Mouse (Mus musculus) heart, embryonic 11.5 days (tissue): ENCODE measurements at regions not wholly inside any gene's neighbourhood (a gene's known extent, or its start where the extent isn't known, plus 50 kb on each side); places are given as distances from the start of the nearest gene placed in this dataset.

Experiments used
- ATAC-seq: fragments of 200-750 bp; cut with Nextera tagmentation; replicated peaks from 2 replicates; pipeline ENCODE4 v1.8.0; 2017; ENCODE audit warnings: moderate library complexity; ENCODE audit not compliant: insufficient number of reproducible peaks, low FRiP score, low TSS enrichment
- H3K27ac ChIP-seq: fragments of 300-500 bp; sonication (generic); 2 replicates; pipeline ENCODE4 v1.5.1; 2014; ENCODE audit warnings: mild to moderate bottlenecking, low read depth, low read length
- H3K27me3 ChIP-seq: fragments of 300-500 bp; sonication (generic); 2 replicates; pipeline ENCODE4 v1.6.1; 2014; ENCODE audit warnings: mild to moderate bottlenecking, low read length, mixed read lengths; ENCODE audit not compliant: control insufficient read depth, insufficient read depth
- H3K36me3 ChIP-seq: fragments of 300-500 bp; sonication (generic); 2 replicates; pipeline ENCODE4 v1.6.1; 2014; ENCODE audit warnings: mild to moderate bottlenecking, low read length, moderate library complexity, mixed read lengths; ENCODE audit not compliant: control insufficient read depth, insufficient read depth
- H3K4me1 ChIP-seq: fragments of 300-500 bp; sonication (generic); 2 replicates; pipeline ENCODE4 v1.6.1; 2014; ENCODE audit warnings: low read length; ENCODE audit not compliant: control insufficient read depth, insufficient read depth
- H3K4me2 ChIP-seq: fragments of 300-500 bp; sonication (generic); 2 replicates; pipeline ENCODE4 v1.6.1; 2014; ENCODE audit warnings: mild to moderate bottlenecking, moderate library complexity
- H3K4me3 ChIP-seq: fragments of 300-500 bp; sonication (generic); 2 replicates; pipeline ENCODE4 v1.5.1; 2014; ENCODE audit warnings: low read depth, low read length
- H3K9ac ChIP-seq: fragments of 300-500 bp; sonication (generic); 2 replicates; pipeline ENCODE4 v1.6.1; 2014; ENCODE audit warnings: mild to moderate bottlenecking, low read depth, low read length, moderate library complexity
- H3K9me3 ChIP-seq: fragments of 300-500 bp; sonication (generic); replicated peaks from 2 replicates; pipeline ENCODE4 v1.6.1; 2016; ENCODE audit warnings: low read length; ENCODE audit not compliant: control insufficient read depth
- WGBS: fragments of 180-500 bp; shearing (Covaris S2); extraction: QIAGEN DNeasy Blood & Tissue Kit; methylation state at CpG from one replicate; pipeline ENCODE4 v1.1.7; 2014; ENCODE audit not compliant: insufficient replicate concordance; 5-methylcytosine and 5-hydroxymethylcytosine counted together

GRCm38 (mm10) chr10:111743291-111743690 is 229.2 kb upstream of the Krr1 start:
- Histone ChIP-seq H3K9ac (no peak overlapping the region), H3K27me3 (no peaks in the 10 kb centered on the region), H3K4me3 (no peak overlapping the region), H3K36me3 (no peaks in the 10 kb centered on the region), H3K4me1 (no peaks in the 10 kb centered on the region), H3K4me2 (no peak overlapping the region), H3K9me3 (no peaks in the 10 kb centered on the region), H3K27ac (no peak overlapping the region)
- ATAC-seq: no peak
- WGBS: 84% methylated on average over 9 of the region's 9 CpGs

- Histone ChIP-seq H3K4me3 (no peak overlapping the region), H3K27ac (no peak overlapping the region), H3K4me2 (no peak overlapping the region), H3K9me3 (no peaks in the 10 kb centered on the region), H3K27me3 (no peaks in the 10 kb centered on the region), H3K36me3 (no peaks in the 10 kb centered on the region), H3K9ac (no peak overlapping the region), H3K4me1 (no peaks in the 10 kb centered on the region)
- WGBS: 82% methylated on average over 3 of the region's 3 CpGs
- ATAC-seq: no peak
Measured at GRCm38 (mm10) chr10:111745116-111745515, 227.3 kb upstream of the Krr1 start.

DNA sequence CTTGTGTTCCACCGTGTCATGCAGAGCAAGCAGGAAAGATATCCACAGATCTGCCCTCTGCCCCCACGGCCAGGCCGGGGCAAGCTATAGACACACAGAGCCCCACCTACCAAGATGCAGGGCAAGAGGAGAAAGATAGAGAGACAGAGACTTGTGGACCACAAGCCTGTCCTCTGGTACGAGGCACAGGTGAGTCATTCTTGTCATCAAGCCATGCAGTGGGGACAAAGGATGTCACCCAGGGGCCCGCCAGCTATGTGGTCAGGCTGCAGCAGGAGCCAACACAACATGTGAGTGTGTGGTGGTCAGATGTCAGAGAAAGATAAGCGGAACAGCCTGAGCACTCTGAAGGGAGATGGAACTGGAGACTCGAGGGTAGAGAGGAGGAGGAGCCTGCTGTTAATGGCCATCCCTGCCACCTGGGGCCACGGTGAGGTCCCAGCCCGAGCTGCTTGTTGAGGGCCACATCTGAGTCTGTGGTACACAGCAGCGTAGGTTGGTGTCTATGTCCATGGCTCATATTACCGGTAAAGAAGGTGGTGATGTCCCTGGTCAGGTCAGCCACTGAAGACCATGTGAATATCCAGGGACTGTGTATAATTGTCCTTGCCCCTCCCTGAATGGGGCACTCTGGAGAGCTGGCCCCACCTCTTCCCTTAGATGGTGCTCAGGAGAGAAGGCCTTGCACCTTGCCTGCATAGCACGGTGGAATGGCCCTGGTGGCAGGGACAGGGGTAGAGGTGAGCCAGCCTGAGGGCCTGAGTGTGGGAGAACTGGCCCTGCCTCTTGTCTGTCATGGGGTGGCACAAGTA is 226.2 kb upstream of the Krr1 start:
- H3K27me3 ChIP-seq: no peaks in the 10 kb centered on the region
- no peak overlapping the region for H3K4me2 ChIP-seq
- ATAC-seq: no peak; the same call in 1 of the 2 replicates
- H3K4me3 ChIP-seq: no peak overlapping the region
- no peaks in the 10 kb centered on the region for H3K36me3 ChIP-seq
- WGBS: 57% methylated on average over 12 of the region's 12 CpGs
- H3K27ac ChIP-seq: no peak overlapping the region
- no peak overlapping the region for H3K9ac ChIP-seq
- no peaks in the 10 kb centered on the region for H3K4me1 ChIP-seq
- H3K9me3 ChIP-seq: no peaks in the 10 kb centered on the region

DNA sequence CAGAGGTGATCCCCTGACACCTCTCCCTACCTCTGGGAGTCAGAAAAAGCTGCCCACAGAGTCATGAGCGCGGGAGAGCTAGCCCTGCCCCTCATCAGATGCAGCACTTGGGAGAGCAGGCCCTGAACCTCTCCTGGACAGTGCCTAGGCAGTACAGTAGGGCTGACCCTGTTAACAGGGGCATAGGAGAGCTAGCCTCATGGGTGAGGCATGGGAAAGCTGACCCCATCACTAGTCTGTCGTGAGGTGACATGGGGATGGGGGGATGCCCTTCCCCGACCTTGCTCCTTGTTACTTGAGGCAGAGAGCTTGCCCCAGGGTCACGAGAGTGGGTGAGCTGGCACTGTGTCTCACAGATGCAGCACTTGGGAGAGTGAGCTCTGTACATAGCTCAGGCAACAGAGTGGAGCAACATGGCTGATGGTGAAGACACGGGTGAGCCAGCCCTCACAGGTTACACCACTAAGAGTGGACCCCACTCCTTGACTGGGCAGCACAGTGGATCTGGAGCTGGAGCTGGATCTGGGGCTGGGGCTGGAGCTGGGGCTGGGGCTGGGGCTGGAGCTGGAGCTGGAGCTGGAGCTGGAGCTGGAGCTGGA is 225.5 kb upstream of the Krr1 start:
- no peaks in the 10 kb centered on the region for H3K27me3 ChIP-seq
- H3K9ac ChIP-seq: no peak overlapping the region
- H3K4me3 ChIP-seq: no peak overlapping the region
- H3K36me3 ChIP-seq: no peaks in the 10 kb centered on the region
- H3K27ac ChIP-seq: no peak overlapping the region
- no peak overlapping the region for H3K4me2 ChIP-seq
- WGBS: 86% methylated on average over 6 of the region's 6 CpGs
- ATAC-seq: no peak
- H3K9me3 ChIP-seq: no peaks in the 10 kb centered on the region
- H3K4me1 ChIP-seq: no peaks in the 10 kb centered on the region

GRCm38 (mm10) chr10:111748482-111748881 is 224.0 kb upstream of the Krr1 start:
- Histone ChIP-seq H3K4me2 (no peak overlapping the region), H3K4me1 (no peaks in the 10 kb centered on the region), H3K27me3 (no peaks in the 10 kb centered on the region), H3K9me3 (no peaks in the 10 kb centered on the region), H3K4me3 (no peak overlapping the region), H3K36me3 (no peaks in the 10 kb centered on the region), H3K27ac (no peak overlapping the region), H3K9ac (no peak overlapping the region)
- ATAC-seq: no peak
- 73% methylated on average over 3 of the region's 3 CpGs for WGBS

- Histone ChIP-seq H3K4me1 (no peaks in the 10 kb centered on the region), H3K4me3 (no peak overlapping the region), H3K9me3 (no peaks in the 10 kb centered on the region), H3K9ac (no peak overlapping the region), H3K4me2 (no peak overlapping the region), H3K27ac (no peak overlapping the region), H3K36me3 (no peaks in the 10 kb centered on the region), H3K27me3 (no peaks in the 10 kb centered on the region)
- 71% methylated on average over 2 of the region's 2 CpGs for WGBS
- no peak for ATAC-seq
Measured at GRCm38 (mm10) chr10:111753646-111754045, 218.8 kb upstream of the Krr1 start.

DNA sequence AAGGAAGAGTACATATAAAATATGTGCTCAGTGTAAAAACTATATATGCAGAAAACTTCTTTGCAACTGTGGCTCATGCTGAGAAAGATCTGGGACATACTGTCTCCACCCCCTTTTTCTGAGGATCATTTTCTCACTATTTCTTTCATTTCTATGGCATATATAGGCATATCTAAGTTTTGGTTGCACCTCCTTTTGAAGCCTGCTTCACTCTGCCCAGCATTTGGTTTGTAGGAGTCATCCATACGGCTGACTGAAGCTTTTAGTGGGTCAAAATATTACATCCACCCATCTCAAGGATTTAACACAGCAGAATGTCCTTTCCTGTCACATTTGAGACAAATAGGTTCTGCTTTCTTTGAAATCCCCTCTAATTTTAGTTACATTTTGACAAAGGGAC is 216.5 kb upstream of the Krr1 start:
- H3K4me1 ChIP-seq: 0 out of 2 replicates have a peak, but pooled peaks cover 2% of the 10 kb centered on the region

GRCm38 (mm10) chr10:111756528-111756927 is 215.9 kb upstream of the Krr1 start:
- 87% methylated on average over 5 of the region's 5 CpGs for WGBS
- Histone ChIP-seq H3K4me1 (0 out of 2 replicates have a peak, but pooled peaks cover 2% of the 10 kb centered on the region), H3K9ac (no peak overlapping the region), H3K36me3 (no peaks in the 10 kb centered on the region), H3K27ac (no peak overlapping the region), H3K4me2 (no peak overlapping the region), H3K27me3 (no peaks in the 10 kb centered on the region), H3K9me3 (no peaks in the 10 kb centered on the region), H3K4me3 (no peak overlapping the region)
- ATAC-seq: no peak

More for the DNA sequence above, 216.5 kb upstream of the Krr1 start:
- Histone ChIP-seq H3K27ac (no peak overlapping the region), H3K9ac (no peak overlapping the region), H3K4me3 (no peak overlapping the region), H3K9me3 (no peaks in the 10 kb centered on the region), H3K36me3 (no peaks in the 10 kb centered on the region), H3K4me2 (no peak overlapping the region), H3K27me3 (no peaks in the 10 kb centered on the region)
- ATAC-seq: no peak
- WGBS: 74% methylated on average over 1 of the region's 1 CpGs

GRCm38 (mm10) chr10:111757689-111758088 is 214.8 kb upstream of the Krr1 start:
- H3K4me1 ChIP-seq: 0 out of 2 replicates have a peak, but pooled peaks cover 2% of the 10 kb centered on the region
- no peak overlapping the region for H3K9ac ChIP-seq
- no peaks in the 10 kb centered on the region for H3K36me3 ChIP-seq
- no peaks in the 10 kb centered on the region for H3K27me3 ChIP-seq
- H3K9me3 ChIP-seq: no peaks in the 10 kb centered on the region
- 79% methylated on average over 7 of the region's 7 CpGs for WGBS
- H3K4me3 ChIP-seq: no peak overlapping the region
- no peak overlapping the region for H3K4me2 ChIP-seq
- no peak for ATAC-seq
- H3K27ac ChIP-seq: no peak overlapping the region
